Mouse (Mus musculus) CH12.LX (cell line): ENCODE measurements at regions not wholly inside any gene's neighbourhood (a gene's known extent, or its start where the extent isn't known, plus 50 kb on each side); places are given as distances from the start of the nearest gene placed in this dataset.

Experiments used
- DNase-seq: peaks from one replicate; pipeline ENCODE4 v3.0.0-alpha.2; 2013; ENCODE audit errors: extremely low read depth
- H3K27ac ChIP-seq: 2 replicates; pipeline ENCODE4 v1.5.1; 2012; ENCODE audit warnings: low read depth, mild to moderate bottlenecking, control low read depth, moderate library complexity; ENCODE audit not compliant: insufficient read depth
- H3K27me3 ChIP-seq: replicated peaks from 2 replicates; pipeline ENCODE3; 2012; ENCODE audit warnings: inconsistent platforms
- H3K36me3 ChIP-seq, 2 experiments: replicated peaks in 1 of 2; 2 replicates each; pipeline versions ENCODE3 to v1.6.1; 2012; ENCODE audit warnings: inconsistent platforms in 1 of 2, low read length in 1 of 2, mild to moderate bottlenecking in 1 of 2, mixed read lengths in 1 of 2, moderate library complexity in 1 of 2; ENCODE audit not compliant: control insufficient read depth in 1 of 2, insufficient read depth in 1 of 2
- H3K4me1 ChIP-seq, 2 experiments: 2 replicates each; pipeline ENCODE4 v1.6.1; 2012; ENCODE audit warnings: inconsistent platforms in 1 of 2, moderate library complexity in 1 of 2; ENCODE audit not compliant: insufficient read depth in 2 of 2, control insufficient read depth in 1 of 2
- H3K4me2 ChIP-seq: 2 replicates; pipeline ENCODE4 v1.6.1; 2012; ENCODE audit warnings: low read depth, mild to moderate bottlenecking, control low read depth; ENCODE audit not compliant: poor library complexity, insufficient read depth, severe bottlenecking
- H3K4me3 ChIP-seq, 3 experiments: fragments of 150-350 bp in 1 of 3; sonication (generic) in 1 of 3; replicated peaks in 1 of 3; 2 replicates each; pipeline versions ENCODE3 to v1.5.1; 2011 to 2012; ENCODE audit warnings: low read depth in 2 of 3, low read length in 2 of 3, mild to moderate bottlenecking in 2 of 3, moderate library complexity in 2 of 3, control low read depth in 1 of 3, improper control_type of control experiment in 1 of 3, inconsistent platforms in 1 of 3, mixed read lengths in 1 of 3; ENCODE audit not compliant: poor library complexity in 1 of 3
- H3K79me2 ChIP-seq: replicated peaks from 2 replicates; pipeline ENCODE4 v1.6.1; 2012; ENCODE audit warnings: mild to moderate bottlenecking, moderate library complexity; ENCODE audit not compliant: control insufficient read depth, poor library complexity, insufficient read depth, severe bottlenecking; ENCODE audit errors: extremely low read depth
- H3K9ac ChIP-seq: 2 replicates; pipeline ENCODE4 v1.6.1; 2012; ENCODE audit warnings: low read depth, mild to moderate bottlenecking, control low read depth, moderate library complexity; ENCODE audit not compliant: insufficient read depth
- H3K9me3 ChIP-seq: replicated peaks from 2 replicates; pipeline ENCODE3; 2012; ENCODE audit warnings: low read length, inconsistent platforms, mixed read lengths
- BHLHE40 ChIP-seq: IDR thresholded peaks from 2 replicates; pipeline ENCODE4 v1.6.1; 2011; ENCODE audit warnings: mild to moderate bottlenecking, low read depth, low read length, improper control_type of control experiment
- CHD2 ChIP-seq: IDR thresholded peaks from 2 replicates; pipeline ENCODE4 v1.6.1; 2011; ENCODE audit warnings: low read length, improper control_type of control experiment
- CTCF ChIP-seq, 2 experiments: IDR thresholded peaks in 1 of 2; conservative IDR thresholded peaks in 1 of 2; 2 replicates each; pipeline ENCODE4 v1.5.1; 2011 to 2012; ENCODE audit warnings: low read depth in 2 of 2, low read length in 2 of 2, improper control_type of control experiment in 1 of 2, inconsistent platforms in 1 of 2, mild to moderate bottlenecking in 1 of 2, moderate library complexity in 1 of 2
- E2F4 ChIP-seq: IDR thresholded peaks from 2 replicates; pipeline ENCODE4 v1.6.1; 2011; ENCODE audit warnings: low read depth, low read length, improper control_type of control experiment; ENCODE audit not compliant: insufficient replicate concordance
- ELF1 ChIP-seq: IDR thresholded peaks from 2 replicates; pipeline ENCODE4 v1.6.1; 2014; ENCODE audit warnings: low read depth, mild to moderate bottlenecking, inconsistent platforms, low read length, improper control_type of control experiment
- ETS1 ChIP-seq: conservative IDR thresholded peaks from 2 replicates; pipeline ENCODE4 v1.6.1; 2012; ENCODE audit warnings: low read depth, mild to moderate bottlenecking, inconsistent platforms, low read length, improper control_type of control experiment, moderate library complexity
- GABPA ChIP-seq: IDR thresholded peaks from 2 replicates; pipeline ENCODE4 v1.6.1; 2012; ENCODE audit warnings: low read depth, low read length, improper control_type of control experiment, inconsistent platforms; ENCODE audit not compliant: insufficient replicate concordance
- HCFC1 ChIP-seq: IDR thresholded peaks from 2 replicates; pipeline ENCODE4 v1.6.1; 2012; ENCODE audit warnings: low read depth, mild to moderate bottlenecking, inconsistent platforms, low read length, improper control_type of control experiment
- IRF4 ChIP-seq: IDR thresholded peaks from 2 replicates; pipeline ENCODE4 v1.6.1; 2014; ENCODE audit warnings: low read depth, mild to moderate bottlenecking, inconsistent platforms, low read length, improper control_type of control experiment
- JUN ChIP-seq: IDR thresholded peaks from 2 replicates; pipeline ENCODE4 v1.6.1; 2011; ENCODE audit warnings: low read depth, mild to moderate bottlenecking, low read length, improper control_type of control experiment, moderate library complexity; ENCODE audit not compliant: insufficient read depth
- MAFK ChIP-seq: IDR thresholded peaks from 2 replicates; pipeline ENCODE4 v1.6.1; 2011; ENCODE audit warnings: low read length, improper control_type of control experiment; ENCODE audit not compliant: insufficient replicate concordance
- MAX ChIP-seq: IDR thresholded peaks from 2 replicates; pipeline ENCODE4 v1.6.1; 2011; ENCODE audit warnings: low read length, improper control_type of control experiment
- MAZ ChIP-seq: IDR thresholded peaks from 2 replicates; pipeline ENCODE4 v1.6.1; 2012; ENCODE audit warnings: low read depth, mild to moderate bottlenecking, inconsistent platforms, low read length, improper control_type of control experiment, moderate library complexity
- MYC ChIP-seq: IDR thresholded peaks from 2 replicates; pipeline ENCODE4 v1.6.1; 2011; ENCODE audit warnings: low read depth, mild to moderate bottlenecking, improper control_type of control experiment, low read length
- NELFE ChIP-seq: IDR thresholded peaks from 2 replicates; pipeline ENCODE4 v1.6.1; 2011; ENCODE audit warnings: low read depth, low read length, improper control_type of control experiment
- PAX5 ChIP-seq: IDR thresholded peaks from 2 replicates; pipeline ENCODE4 v1.6.1; 2012; ENCODE audit warnings: low read length, inconsistent platforms, mixed read lengths
- POLR2A ChIP-seq: IDR thresholded peaks from 2 replicates; pipeline ENCODE4 v1.6.1; 2011; ENCODE audit warnings: low read depth, mild to moderate bottlenecking, improper control_type of control experiment, low read length
- POLR2AphosphoS2 ChIP-seq: IDR thresholded peaks from 2 replicates; pipeline ENCODE4 v1.6.1; 2011; ENCODE audit warnings: low read depth, low read length, improper control_type of control experiment
- RCOR1 ChIP-seq: conservative IDR thresholded peaks from 2 replicates; pipeline ENCODE4 v1.6.1; 2012; ENCODE audit warnings: low read depth, mild to moderate bottlenecking, inconsistent platforms, low read length, improper control_type of control experiment
- SIN3A ChIP-seq: IDR thresholded peaks from 2 replicates; pipeline ENCODE4 v1.6.1; 2012; ENCODE audit warnings: low read length, improper control_type of control experiment, inconsistent platforms
- SMC3 ChIP-seq: IDR thresholded peaks from 2 replicates; pipeline ENCODE4 v1.6.1; 2011; ENCODE audit warnings: low read depth, low read length, improper control_type of control experiment
- TCF12 ChIP-seq: IDR thresholded peaks from 2 replicates; pipeline ENCODE4 v1.6.1; 2014; ENCODE audit warnings: low read depth, mild to moderate bottlenecking, inconsistent platforms, low read length, improper control_type of control experiment
- USF1 ChIP-seq: IDR thresholded peaks from 2 replicates; pipeline ENCODE4 v1.6.1; 2014; ENCODE audit warnings: low read depth, mild to moderate bottlenecking, inconsistent platforms, low read length, improper control_type of control experiment
- USF2 ChIP-seq: conservative IDR thresholded peaks from 2 replicates; pipeline ENCODE4 v1.6.1; 2011; ENCODE audit warnings: low read depth, low read length, improper control_type of control experiment
- ZKSCAN1 ChIP-seq: IDR thresholded peaks from 2 replicates; pipeline ENCODE4 v1.6.1; 2012; ENCODE audit warnings: low read depth, inconsistent platforms, low read length, improper control_type of control experiment, borderline replicate concordance
- ZMIZ1 ChIP-seq: IDR thresholded peaks from 2 replicates; pipeline ENCODE4 v1.6.1; 2012; ENCODE audit warnings: low read depth, mild to moderate bottlenecking, inconsistent platforms, low read length, improper control_type of control experiment
- ZNF384 ChIP-seq: IDR thresholded peaks from 2 replicates; pipeline ENCODE4 v1.6.1; 2012; ENCODE audit warnings: low read depth, low read length, improper control_type of control experiment, inconsistent platforms
- dilution Hi-C: fragments of 300-500 bp; cut with MboI; formaldehyde crosslinking; loops from 2 replicates; pipeline ENCODE4 v1.14.3; 2020; ENCODE audit warnings: low sequenced_read_pairs; ENCODE audit not compliant: extremely low pct_unique_long_range_greater_than_20kb, extremely low pct_ligation_motif_present
- in situ Hi-C: fragments of 300-500 bp; cut with MboI; formaldehyde crosslinking; loops from 3 replicates; pipeline ENCODE4 v1.14.3; 2019; ENCODE audit warnings: low sequenced_read_pairs, low pct_ligation_motif_present, low pct_unique_long_range_greater_than_20kb, mixed read lengths

DNA sequence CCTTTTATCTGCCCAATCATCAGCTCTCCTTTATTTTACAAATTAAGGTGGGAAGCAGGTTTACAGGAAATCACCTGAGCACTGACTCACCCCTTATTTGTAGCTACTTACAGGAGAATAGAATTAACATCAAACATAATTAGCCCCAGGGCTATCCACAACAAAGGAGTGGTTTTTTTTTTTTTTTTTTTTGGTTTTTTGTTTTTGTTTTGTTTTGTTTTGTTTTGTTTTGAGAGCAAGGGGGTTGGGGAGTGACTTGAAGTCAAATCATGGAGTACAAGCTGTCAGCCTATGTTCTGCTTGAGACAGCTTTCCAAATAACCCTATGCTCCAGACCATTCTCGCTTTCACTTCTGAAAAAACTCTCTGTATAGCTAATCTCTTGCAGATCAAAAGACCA, 132.9 kb upstream of the Synpr start:
- Histone ChIP-seq H3K4me3 (no peak overlapping the region), H3K79me2 (no peaks in the 10 kb centered on the region), H3K27me3 (no peaks in the 10 kb centered on the region), H3K4me2 (no peak overlapping the region), H3K9ac (no peak overlapping the region), H3K27ac (no peak overlapping the region), H3K36me3 (no peaks in the 10 kb centered on the region), H3K4me1 (no peaks in the 10 kb centered on the region), H3K9me3 (no peaks in the 10 kb centered on the region)
- TF ChIP-seq BHLHE40 (no peak), ZMIZ1 (no peak), NELFE (no peak), ETS1 (no peak), GABPA (no peak), USF1 (no peak), PAX5 (no peak), USF2 (no peak), MAZ (no peak)
- DNase-seq = no peak
- in situ Hi-C loops (no loop called here), dilution Hi-C loops (no loop called here)

DNA sequence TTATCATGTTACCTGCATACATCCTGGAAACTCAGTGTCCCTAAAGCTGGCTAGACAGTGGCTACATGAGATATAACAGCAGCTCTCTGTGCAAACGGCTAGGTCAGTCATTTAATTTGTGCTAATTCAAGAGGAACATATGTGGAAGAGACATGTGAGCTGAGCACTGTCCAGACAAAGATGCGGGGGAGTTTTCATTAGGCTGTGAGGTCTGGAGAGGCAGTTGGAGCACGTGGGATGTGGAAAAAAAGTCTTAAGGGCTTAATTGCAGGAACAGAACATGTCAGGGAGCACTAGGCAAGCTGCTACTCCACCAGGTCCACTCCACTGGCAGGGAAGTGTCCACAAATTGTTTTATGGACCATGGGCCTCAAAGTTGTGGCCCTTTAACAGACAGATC, 108.4 kb upstream of the Synpr start:
- TF ChIP-seq HCFC1 = no peak
- no peak for TF ChIP-seq POLR2A
- TF ChIP-seq ELF1 = no peak
- no peak for TF ChIP-seq E2F4
- no peak for TF ChIP-seq USF1
- TF ChIP-seq CTCF (conservative IDR thresholded peaks at IDR 0.05 in 1 of 2, IDR thresholded peaks at IDR 0.05 in 1 of 2; ENCODE audit: low read depth in 2 of 2, low read length in 2 of 2) = no peak
- no peak for TF ChIP-seq PAX5
- no peak for TF ChIP-seq POLR2AphosphoS2
- TF ChIP-seq ZKSCAN1 = no peak
- H3K79me2 ChIP-seq = no peaks in the 10 kb centered on the region
- no peaks in the 10 kb centered on the region for H3K36me3 ChIP-seq
- no peak for DNase-seq
- dilution Hi-C loops (no loop called here), in situ Hi-C loops (no loop called here)
- no peak overlapping the region for H3K4me3 ChIP-seq
- H3K4me2 ChIP-seq = no peak overlapping the region
- no peaks in the 10 kb centered on the region for H3K27me3 ChIP-seq
- H3K9me3 ChIP-seq = no peaks in the 10 kb centered on the region
- no peaks in the 10 kb centered on the region for H3K4me1 ChIP-seq
- no peak overlapping the region for H3K9ac ChIP-seq
- H3K27ac ChIP-seq = no peak overlapping the region

- Histone ChIP-seq H3K27me3 (no peaks in the 10 kb centered on the region), H3K79me2 (no peaks in the 10 kb centered on the region), H3K36me3 (no peaks in the 10 kb centered on the region), H3K4me2 (no peak overlapping the region), H3K9ac (no peak overlapping the region), H3K4me1 (no peaks in the 10 kb centered on the region), H3K4me3 (no peak overlapping the region), H3K9me3 (no peaks in the 10 kb centered on the region), H3K27ac (no peak overlapping the region)
- DNase-seq = no peak
- TF ChIP-seq JUN = no peak
- TF ChIP-seq MAX = no peak
- TF ChIP-seq USF2 = no peak
- no peak for TF ChIP-seq TCF12
- no peak for TF ChIP-seq CHD2
- TF ChIP-seq SIN3A = no peak
- TF ChIP-seq POLR2A = no peak
- TF ChIP-seq IRF4 = no peak
- no peak for TF ChIP-seq CTCF (conservative IDR thresholded peaks at IDR 0.05 in 1 of 2, IDR thresholded peaks at IDR 0.05 in 1 of 2; ENCODE audit: low read depth in 2 of 2, low read length in 2 of 2)
- TF ChIP-seq ZNF384 = no peak
- TF ChIP-seq ZMIZ1 = no peak
- TF ChIP-seq MYC = no peak
- no peak for TF ChIP-seq E2F4
- TF ChIP-seq MAFK = no peak
- no peak for TF ChIP-seq SMC3
- no peak for TF ChIP-seq MAZ
- no peak for TF ChIP-seq ETS1
- no peak for TF ChIP-seq ELF1
- no peak for TF ChIP-seq RCOR1
- in situ Hi-C loops (no loop called here), dilution Hi-C loops (no loop called here)
These were observed 106.7 kb upstream of the Synpr start for GRCm38 (mm10) chr14:13177906-13178305.
